Mouse (Mus musculus) forebrain, embryonic 10.5 days (tissue): ENCODE results near the gene Olfr844. TPM values are rescaled to one million over a fixed set of nuclear protein-coding genes. Genes with fewer than 3 reads are reported as not detected.

ENCODE experiments used
- DNase-seq: peaks from one replicate; pipeline ENCODE4 v3.0.0-alpha.2; 2017; ENCODE audit warnings: low spot score; ENCODE audit errors: extremely low spot score
- H3K27ac ChIP-seq: fragments of 300-500 bp; sonication (generic); 2 replicates; pipeline ENCODE4 v1.5.1; 2016; ENCODE audit warnings: mild to moderate bottlenecking
- H3K27me3 ChIP-seq: fragments of 300-500 bp; sonication (generic); 2 replicates; pipeline ENCODE4 v1.6.1; 2016; ENCODE audit warnings: mild to moderate bottlenecking; ENCODE audit not compliant: poor library complexity, severe bottlenecking
- H3K36me3 ChIP-seq: fragments of 300-500 bp; sonication (generic); replicated peaks from 2 replicates; pipeline ENCODE4 v1.6.1; 2016; ENCODE audit warnings: mild to moderate bottlenecking, moderate library complexity
- H3K4me1 ChIP-seq: fragments of 300-500 bp; sonication (generic); 2 replicates; pipeline ENCODE4 v1.6.1; 2016
- H3K4me3 ChIP-seq: fragments of 300-500 bp; sonication (generic); 2 replicates; pipeline ENCODE4 v1.5.1; 2016; ENCODE audit warnings: mild to moderate bottlenecking, moderate library complexity
- H3K9me3 ChIP-seq: fragments of 300-500 bp; sonication (generic); 2 replicates; pipeline ENCODE4 v1.6.1; 2016; ENCODE audit warnings: mild to moderate bottlenecking, moderate library complexity
- WGBS: fragments of 180-500 bp; shearing (Covaris S2); methylation state at CpG from one replicate; pipeline ENCODE4 v1.1.7; 2016; 5-methylcytosine and 5-hydroxymethylcytosine counted together
- polyA plus RNA-seq: library from polyadenylated mRNA; unstranded; fragments of >200 nt; fragmentation: Nextera tagmentation; extraction: Ambion mirVana; gene quantifications from 2 replicates; pipeline ENCODE4 v1.2.1, GENCODE M21; 2016

The Olfr844 gene
- not detected in 2 replicates for polyA plus RNA-seq

GRCm38 (mm10) chr9:19316047-19316446 is at the start of gene Olfr844:
Gene Olfr844, plus strand, starts transcription at chr9:19316347.
- H3K9me3 ChIP-seq, result peaks cover 40% of the 10 kb centered on the region

GRCm38 (mm10) chr9:19336157-19336556 is 20.0 kb downstream of the Olfr844 start, which contains the start of gene Olfr845:
Gene Olfr845, plus strand, starts transcription at chr9:19336457.
- no peaks in the 10 kb centered on the region for H3K36me3 ChIP-seq
- no peak for DNase-seq
- peaks cover 7% of the 10 kb centered on the region; the same call in 1 of the 2 replicates for H3K9me3 ChIP-seq
- WGBS, result 90% methylated on average over 1 of the region's 1 CpGs
- H3K27ac ChIP-seq, result no peak within 1 kb of the TSS
- H3K27me3 ChIP-seq, result no peaks in the 10 kb centered on the region
- H3K4me1 ChIP-seq, result no peaks in the 10 kb centered on the region
- H3K4me3 ChIP-seq, result no peak within 1 kb of the TSS

More at GRCm38 (mm10) chr9:19316047-19316446, at the start of gene Olfr844:
- Histone ChIP-seq H3K4me1 (no peaks in the 10 kb centered on the region), H3K27ac (no peak within 1 kb of the TSS), H3K36me3 (no peaks in the 10 kb centered on the region), H3K27me3 (no peaks in the 10 kb centered on the region), H3K4me3 (no peak within 1 kb of the TSS)
- DNase-seq, result no peak

GRCm38 (mm10) chr9:19363905-19364304 is 47.8 kb downstream of the Olfr844 start, which contains the start of gene Olfr846:
Gene Olfr846, minus strand, starts transcription at chr9:19364005.
- no peaks in the 10 kb centered on the region for H3K27me3 ChIP-seq
- H3K4me3 ChIP-seq, result no peak within 1 kb of the TSS
- peaks cover 28% of the 10 kb centered on the region for H3K9me3 ChIP-seq
- 61% methylated on average over 1 of the region's 1 CpGs for WGBS
- DNase-seq, result no peak
- no peaks in the 10 kb centered on the region for H3K4me1 ChIP-seq
- H3K27ac ChIP-seq, result no peak within 1 kb of the TSS
- H3K36me3 ChIP-seq, result no peaks in the 10 kb centered on the region

Other genes with a start within 250 kb of the Olfr844 start
- not detected in 2 replicates for gene Olfr836, start 196.0 kb upstream of the Olfr844 start, polyA plus RNA-seq
- not detected in 2 replicates for gene Olfr837, start 180.0 kb upstream of the Olfr844 start, polyA plus RNA-seq
- gene Olfr839-ps1, start 139.0 kb upstream of the Olfr844 start, polyA plus RNA-seq, result not detected in 2 replicates
- not detected in 2 replicates for gene Olfr843, start 64.4 kb upstream of the Olfr844 start, polyA plus RNA-seq
- gene Olfr845, start 20.1 kb downstream of the Olfr844 start, polyA plus RNA-seq, result not detected in 2 replicates
- not detected in 2 replicates for gene Olfr846, start 47.7 kb downstream of the Olfr844 start, polyA plus RNA-seq
- gene Olfr847, start 62.3 kb downstream of the Olfr844 start, polyA plus RNA-seq, result not detected in 2 replicates
- gene Olfr849, start 123.9 kb downstream of the Olfr844 start, polyA plus RNA-seq, result not detected in 2 replicates
- not detected in 2 replicates for gene Olfr850, start 161.9 kb downstream of the Olfr844 start, polyA plus RNA-seq
- not detected in 2 replicates for gene Olfr851, start 176.9 kb downstream of the Olfr844 start, polyA plus RNA-seq
- gene Olfr853, start 224.7 kb downstream of the Olfr844 start, polyA plus RNA-seq, result not detected in 2 replicates